Mouse (Mus musculus) ES-E14 (cell line): ENCODE measurements at regions not wholly inside any gene's neighbourhood (a gene's known extent, or its start where the extent isn't known, plus 50 kb on each side); places are given as distances from the start of the nearest gene placed in this dataset.

Experiments used
- DNase-seq: peaks from one replicate; pipeline ENCODE4 v3.0.0-alpha.2; 2013; ENCODE audit warnings: low read depth, low spot score
- H3K27ac ChIP-seq: 2 replicates; pipeline ENCODE4 v1.5.1; 2012; ENCODE audit warnings: low read depth, mild to moderate bottlenecking, low read length, moderate library complexity, mixed read lengths; ENCODE audit not compliant: poor library complexity, insufficient read depth, severe bottlenecking
- H3K36me3 ChIP-seq: 2 replicates; pipeline ENCODE4 v1.6.1; 2012; ENCODE audit warnings: mild to moderate bottlenecking, low read length, moderate library complexity, mixed read lengths; ENCODE audit not compliant: control insufficient read depth, poor library complexity, insufficient read depth, severe bottlenecking
- H3K4me1 ChIP-seq, 2 experiments: fragments of 150-350 bp in 1 of 2; sonication (generic) in 1 of 2; 2 replicates each; pipeline ENCODE4 v1.6.1; 2012; ENCODE audit warnings: low read length in 2 of 2, mild to moderate bottlenecking in 1 of 2, mixed read lengths in 1 of 2; ENCODE audit not compliant: control insufficient read depth in 2 of 2, insufficient read depth in 2 of 2, poor library complexity in 1 of 2
- H3K4me3 ChIP-seq, 2 experiments: fragments of 150-350 bp in 1 of 2; sonication (generic) in 1 of 2; 2 replicates each; pipeline ENCODE4 v1.5.1; 2012; ENCODE audit warnings: low read length in 2 of 2, low read depth in 1 of 2, mild to moderate bottlenecking in 1 of 2, mixed read lengths in 1 of 2; ENCODE audit not compliant: insufficient read depth in 1 of 2, poor library complexity in 1 of 2, severe bottlenecking in 1 of 2
- H3K9ac ChIP-seq: 2 replicates; pipeline ENCODE4 v1.6.1; 2012; ENCODE audit warnings: low read depth, mild to moderate bottlenecking, low read length, mixed read lengths; ENCODE audit not compliant: poor library complexity, insufficient read depth, severe bottlenecking
- H3K9me3 ChIP-seq: fragments of 150-350 bp; sonication (generic); 2 replicates; pipeline ENCODE4 v1.6.1; 2012; ENCODE audit warnings: low read depth, mild to moderate bottlenecking, low read length; ENCODE audit not compliant: control insufficient read depth, insufficient read depth
- CHD2 ChIP-seq: IDR thresholded peaks from 2 replicates; pipeline ENCODE4 v1.6.1; 2014; ENCODE audit warnings: mild to moderate bottlenecking, low read depth, low read length, inconsistent platforms
- HCFC1 ChIP-seq: IDR thresholded peaks from 2 replicates; pipeline ENCODE4 v1.6.1; 2012; ENCODE audit warnings: low read length, inconsistent platforms, borderline replicate concordance; ENCODE audit not compliant: insufficient read depth
- MAFK ChIP-seq: IDR thresholded peaks from 2 replicates; pipeline ENCODE4 v1.6.1; 2014; ENCODE audit warnings: mild to moderate bottlenecking, low read depth, low read length, inconsistent platforms; ENCODE audit not compliant: insufficient read depth
- ZC3H11A ChIP-seq: IDR thresholded peaks from 2 replicates; pipeline ENCODE4 v1.6.1; 2012; ENCODE audit warnings: low read depth, mild to moderate bottlenecking, inconsistent platforms, low read length, borderline replicate concordance
- ZNF384 ChIP-seq: IDR thresholded peaks from 2 replicates; pipeline ENCODE4 v1.6.1; 2012; ENCODE audit warnings: low read depth, low read length, inconsistent platforms
- in situ Hi-C, 2 experiments: fragments of 600-800 bp; cut with MboI; formaldehyde crosslinking; loops; one replicate each; pipeline ENCODE4 v1.15.1; 2025; ENCODE audit warnings: low sequenced_read_pairs in 2 of 2, inconsistent platforms in 1 of 2; ENCODE audit not compliant: unreplicated experiment in 2 of 2

DNA sequence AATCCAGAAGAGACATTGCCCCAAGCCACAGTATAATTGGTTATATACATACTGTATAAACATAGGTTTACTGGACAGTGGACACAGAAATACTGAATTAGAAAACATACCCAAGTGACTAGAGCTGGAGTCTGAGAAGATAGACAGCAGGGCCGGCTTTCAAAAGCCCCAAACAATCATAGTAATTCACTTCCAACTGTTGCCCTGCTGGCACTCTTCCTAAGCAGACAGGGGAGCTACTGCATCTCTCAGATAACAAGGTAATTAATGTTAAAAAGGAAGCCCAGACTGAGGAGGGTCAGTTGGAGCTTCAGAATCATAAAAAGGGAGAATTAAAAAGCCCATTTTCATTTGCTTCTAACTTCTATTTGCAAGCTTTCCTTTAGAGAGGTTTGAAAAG, 764.5 kb downstream of the Vgll3 start:
- TF ChIP-seq ZNF384 (no peak), CHD2 (no peak), MAFK (no peak), ZC3H11A (no peak), HCFC1 (no peak)
- in situ Hi-C loops, result no loop called here
- no peak overlapping the region for H3K4me3 ChIP-seq
- H3K4me1 ChIP-seq, result no peaks in the 10 kb centered on the region
- H3K36me3 ChIP-seq, result no peaks in the 10 kb centered on the region
- DNase-seq, result no peak
- H3K27ac ChIP-seq, result no peak overlapping the region
- no peaks in the 10 kb centered on the region for H3K9me3 ChIP-seq
- H3K9ac ChIP-seq, result no peak overlapping the region

DNA sequence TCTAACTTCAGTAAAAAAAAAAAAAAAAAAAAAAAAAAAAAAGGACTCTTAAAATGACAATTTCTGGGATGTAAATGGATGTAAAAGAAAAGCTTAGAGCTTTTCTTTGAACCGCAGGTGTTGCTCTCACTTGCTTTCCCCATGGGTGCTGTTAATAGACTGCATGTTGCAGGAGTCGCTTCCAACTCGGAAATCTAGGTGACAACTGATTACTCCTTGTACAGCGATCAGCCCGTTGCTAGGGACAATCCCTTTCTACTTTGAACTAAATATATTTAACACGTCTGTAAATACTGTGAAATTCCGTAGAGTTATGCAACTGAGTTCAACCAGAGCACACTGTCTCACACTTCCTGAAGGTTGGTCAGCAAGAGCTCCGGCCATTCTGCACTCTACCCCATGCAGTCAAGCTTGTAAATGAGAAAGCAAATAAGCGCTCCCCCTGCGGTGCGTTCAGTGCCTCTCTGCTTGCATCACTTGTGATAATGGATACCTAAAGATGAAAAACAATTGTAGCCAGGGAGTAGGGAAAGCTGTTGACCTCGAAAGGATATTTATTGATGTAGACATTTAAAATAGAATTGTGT, 770.7 kb downstream of the Vgll3 start:
- TF ChIP-seq ZC3H11A, result no peak
- 0 out of 2 replicates have a peak, but pooled peaks have one; percentile 16 for TF ChIP-seq ZNF384
- TF ChIP-seq HCFC1, result no peak
- TF ChIP-seq MAFK, result no peak
- TF ChIP-seq CHD2, result no peak
- Histone ChIP-seq H3K4me1 (no peaks in the 10 kb centered on the region), H3K36me3 (no peaks in the 10 kb centered on the region), H3K9me3 (no peaks in the 10 kb centered on the region), H3K27ac (no peak overlapping the region), H3K4me3 (no peak overlapping the region), H3K9ac (no peak overlapping the region)
- in situ Hi-C loops, result no loop called here
- peak; percentile 3 for DNase-seq

DNA sequence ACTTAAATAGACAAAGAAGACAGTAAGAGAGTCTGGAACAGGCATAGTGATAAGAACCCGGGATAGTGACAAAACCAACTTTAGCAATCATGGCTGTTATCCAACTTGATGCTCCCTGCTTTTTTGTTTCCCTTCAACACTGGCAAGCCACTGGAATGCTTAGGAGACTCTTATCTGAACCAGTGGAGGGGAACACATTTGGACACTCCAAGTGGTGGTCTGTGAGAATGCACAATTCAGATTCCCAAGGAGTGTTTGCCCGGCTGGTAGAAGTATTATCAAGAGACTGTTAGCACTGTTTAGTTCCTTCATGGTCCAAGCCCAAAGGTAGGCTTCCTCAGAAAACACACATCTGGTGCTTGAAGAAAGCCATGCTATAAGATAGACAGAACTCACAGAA, 787.2 kb downstream of the Vgll3 start:
- Histone ChIP-seq H3K9me3 (no peaks in the 10 kb centered on the region), H3K27ac (no peak overlapping the region), H3K36me3 (no peaks in the 10 kb centered on the region), H3K4me1 (no peaks in the 10 kb centered on the region), H3K9ac (no peak overlapping the region), H3K4me3 (no peak overlapping the region)
- peak; percentile 2 for DNase-seq
- TF ChIP-seq MAFK (no peak), HCFC1 (no peak), ZC3H11A (no peak), ZNF384 (no peak), CHD2 (no peak)
- in situ Hi-C loops, result no loop called here

DNA sequence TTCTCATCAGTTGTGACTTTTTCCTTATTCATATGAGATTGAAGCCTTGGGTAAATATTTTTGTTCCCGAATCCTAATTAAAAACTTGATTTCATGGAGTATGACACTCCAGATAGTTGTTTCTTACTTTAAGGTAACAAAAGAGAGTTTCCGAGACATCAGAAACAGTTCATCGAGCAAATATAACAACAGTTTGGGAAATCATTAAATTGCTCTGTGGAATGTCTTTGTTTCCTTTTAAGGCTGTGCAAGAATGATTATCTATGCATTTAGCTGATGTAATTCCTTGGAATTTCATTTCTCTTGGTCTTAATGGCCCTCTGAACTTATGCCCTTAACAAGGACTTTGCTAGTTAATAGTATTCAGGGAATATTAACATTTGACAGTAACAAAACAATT, 787.6 kb downstream of the Vgll3 start:
- H3K9me3 ChIP-seq, result no peaks in the 10 kb centered on the region
- H3K4me3 ChIP-seq, result no peak overlapping the region
- no peak for TF ChIP-seq ZNF384
- no peaks in the 10 kb centered on the region for H3K36me3 ChIP-seq
- no peak overlapping the region for H3K27ac ChIP-seq
- H3K4me1 ChIP-seq, result no peaks in the 10 kb centered on the region
- H3K9ac ChIP-seq, result no peak overlapping the region
- in situ Hi-C loops, result no loop called here
- DNase-seq, result no peak

DNA sequence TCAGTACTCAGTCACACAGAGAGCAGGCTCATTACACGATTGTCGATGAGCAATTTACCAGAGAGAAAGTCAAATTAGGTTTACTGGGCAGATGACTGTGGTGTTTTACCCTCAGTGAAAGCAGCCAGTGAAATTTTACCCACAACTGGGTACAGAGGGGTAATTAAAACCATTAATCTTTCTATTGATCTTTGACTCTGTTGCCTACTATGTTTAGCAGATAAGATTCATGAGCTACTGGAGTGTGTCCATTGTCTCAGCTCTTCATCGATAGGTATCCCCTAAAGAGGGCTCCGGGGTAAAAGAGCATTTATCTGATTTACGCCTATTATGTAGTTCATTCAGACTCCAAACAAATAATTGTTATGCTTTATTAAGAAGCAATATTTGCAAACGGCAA, 788.8 kb downstream of the Vgll3 start:
- H3K9ac ChIP-seq, result no peak overlapping the region
- no peaks in the 10 kb centered on the region for H3K4me1 ChIP-seq
- H3K4me3 ChIP-seq, result no peak overlapping the region
- TF ChIP-seq CHD2 (no peak), HCFC1 (no peak), MAFK (no peak), ZC3H11A (no peak), ZNF384 (no peak)
- H3K27ac ChIP-seq, result no peak overlapping the region
- H3K9me3 ChIP-seq, result no peaks in the 10 kb centered on the region
- in situ Hi-C loops, result no loop called here
- H3K36me3 ChIP-seq, result no peaks in the 10 kb centered on the region
- no peak for DNase-seq
